Mouse (Mus musculus): ENCODE results near the gene Sbno2.

- TF ChIP-seq FLI1 (IDR thresholded peaks at IDR 0.05; ENCODE audit: low read length): no peak
- no peak for TF ChIP-seq GATA1 (IDR thresholded peaks at IDR 0.05; ENCODE audit: borderline replicate concordance, low read length)
Measured at GRCm38 (mm10) chr10:80091527-80091926, 13.8 kb downstream of the Sbno2 start.

Data from megakaryocyte, embryonic 14.5 days (primary cell).